Mouse (Mus musculus) liver, embryonic 16.5 days (tissue): Measurements from ENCODE around the gene Tgfbr3. TPM values are rescaled to one million over a fixed set of nuclear protein-coding genes. Genes with fewer than 3 reads are reported as not detected.

Experiments
- ATAC-seq: fragments of 200-750 bp; cut with Nextera tagmentation; 2 replicates; pipeline ENCODE4 v1.8.0; 2017; ENCODE audit warnings: low read depth, mild to moderate bottlenecking, moderate number of reproducible peaks, moderate library complexity
- H3K27ac ChIP-seq: fragments of 300-500 bp; sonication (generic); 2 replicates; pipeline ENCODE4 v1.5.1; 2014; ENCODE audit warnings: mild to moderate bottlenecking, low read length
- H3K27me3 ChIP-seq: fragments of 300-500 bp; sonication (generic); 2 replicates; pipeline ENCODE4 v1.6.1; 2014; ENCODE audit warnings: low read depth, low read length, mixed read lengths; ENCODE audit not compliant: control insufficient read depth, insufficient read depth
- H3K36me3 ChIP-seq: fragments of 300-500 bp; sonication (generic); 2 replicates; pipeline ENCODE4 v1.6.1; 2014; ENCODE audit warnings: mild to moderate bottlenecking; ENCODE audit not compliant: control insufficient read depth, insufficient read depth
- H3K4me1 ChIP-seq: fragments of 300-500 bp; sonication (generic); 2 replicates; pipeline ENCODE4 v1.6.1; 2014; ENCODE audit warnings: low read depth, low read length, mixed read lengths; ENCODE audit not compliant: control insufficient read depth
- H3K4me2 ChIP-seq: fragments of 300-500 bp; sonication (generic); 2 replicates; pipeline ENCODE4 v1.6.1; 2014; ENCODE audit warnings: low read depth, low read length, mixed read lengths
- H3K4me3 ChIP-seq: fragments of 300-500 bp; sonication (generic); 2 replicates; pipeline ENCODE4 v1.5.1; 2014; ENCODE audit warnings: low read depth, mild to moderate bottlenecking, low read length
- H3K9ac ChIP-seq: fragments of 300-500 bp; sonication (generic); 2 replicates; pipeline ENCODE4 v1.6.1; 2014; ENCODE audit warnings: low read depth, low read length
- H3K9me3 ChIP-seq: fragments of 300-500 bp; sonication (generic); replicated peaks from 2 replicates; pipeline ENCODE4 v1.6.1; 2016; ENCODE audit warnings: low read length; ENCODE audit not compliant: control insufficient read depth
- WGBS: fragments of 180-500 bp; shearing (Covaris S2); extraction: QIAGEN DNeasy Blood & Tissue Kit; methylation state at CpG from one replicate; pipeline ENCODE4 v1.1.7; 2014; ENCODE audit not compliant: insufficient replicate concordance; 5-methylcytosine and 5-hydroxymethylcytosine counted together
- polyA plus RNA-seq: library from polyadenylated mRNA; unstranded; fragments of >200 nt; fragmentation: Nextera tagmentation; extraction: Ambion mirVana; gene quantifications from 2 replicates; pipeline ENCODE4 v1.2.1, GENCODE M21; 2015

The Tgfbr3 gene
- polyA plus RNA-seq, 1 experiment from 2014 or later, result 6.8 TPM

DNA sequence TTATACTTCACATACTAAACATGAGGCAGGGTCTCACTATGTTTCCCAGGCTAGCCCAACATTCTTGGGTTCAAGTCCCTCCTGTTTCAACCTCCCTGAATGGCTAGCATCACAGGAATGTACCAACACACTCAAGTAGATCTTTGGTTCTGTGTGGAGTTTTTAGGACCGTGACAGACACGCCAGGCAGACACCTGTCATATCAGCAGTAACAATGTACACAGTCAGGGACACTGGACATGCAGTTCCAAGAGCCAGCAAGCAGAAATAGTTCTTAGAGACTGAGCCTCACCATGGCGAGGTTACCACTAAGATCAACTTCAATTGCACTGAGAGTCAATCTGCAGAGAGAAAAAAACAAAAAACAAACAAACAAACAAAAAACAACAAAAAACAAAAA, 22.9 kb downstream of the Tgfbr3 start:
- H3K9ac ChIP-seq, result no peak overlapping the region
- 51% methylated on average over 3 of the region's 3 CpGs for WGBS
- no peak for ATAC-seq
- no peaks in the 10 kb centered on the region for H3K36me3 ChIP-seq
- H3K4me1 ChIP-seq, result peaks cover 7% of the 10 kb centered on the region
- H3K9me3 ChIP-seq, result no peaks in the 10 kb centered on the region
- H3K27me3 ChIP-seq, result no peaks in the 10 kb centered on the region
- no peak overlapping the region for H3K4me3 ChIP-seq
- no peak overlapping the region for H3K27ac ChIP-seq
- no peak overlapping the region for H3K4me2 ChIP-seq

GRCm38 (mm10) chr5:107264426-107265360, 24.7 kb downstream of the Tgfbr3 start:
- no peaks in the 10 kb centered on the region for H3K36me3 ChIP-seq
- WGBS, result 53% methylated on average over 16 of the region's 16 CpGs
- no peak overlapping the region for H3K4me2 ChIP-seq
- H3K4me1 ChIP-seq, result peaks cover 4% of the 10 kb centered on the region
- no peak overlapping the region for H3K4me3 ChIP-seq
- no peaks in the 10 kb centered on the region for H3K9me3 ChIP-seq
- no peak overlapping the region for H3K9ac ChIP-seq
- no peak for ATAC-seq
- no peak overlapping the region for H3K27ac ChIP-seq
- H3K27me3 ChIP-seq, result no peaks in the 10 kb centered on the region

GRCm38 (mm10) chr5:107263836-107264235, 25.6 kb downstream of the Tgfbr3 start:
- Histone ChIP-seq H3K4me2 (no peak overlapping the region), H3K27ac (no peak overlapping the region), H3K27me3 (no peaks in the 10 kb centered on the region), H3K4me1 (peaks cover 9% of the 10 kb centered on the region), H3K4me3 (no peak overlapping the region), H3K9me3 (no peaks in the 10 kb centered on the region), H3K36me3 (no peaks in the 10 kb centered on the region), H3K9ac (no peak overlapping the region)
- ATAC-seq, result no peak
- 77% methylated on average over 3 of the region's 3 CpGs for WGBS

- ATAC-seq, result no peak
- H3K9me3 ChIP-seq, result no peaks in the 10 kb centered on the region
- H3K9ac ChIP-seq, result no peak overlapping the region
- H3K4me3 ChIP-seq, result no peak overlapping the region
- peaks cover 9% of the 10 kb centered on the region for H3K4me1 ChIP-seq
- H3K4me2 ChIP-seq, result no peak overlapping the region
- no peaks in the 10 kb centered on the region for H3K27me3 ChIP-seq
- no peaks in the 10 kb centered on the region for H3K36me3 ChIP-seq
- 79% methylated on average over 6 of the region's 6 CpGs for WGBS
- no peak overlapping the region for H3K27ac ChIP-seq
Observed at GRCm38 (mm10) chr5:107261930-107262329, 27.5 kb downstream of the Tgfbr3 start.

- Histone ChIP-seq H3K4me1 (peaks cover 9% of the 10 kb centered on the region), H3K9me3 (no peaks in the 10 kb centered on the region), H3K4me2 (no peak overlapping the region), H3K36me3 (no peaks in the 10 kb centered on the region), H3K9ac (no peak overlapping the region), H3K27me3 (no peaks in the 10 kb centered on the region), H3K4me3 (no peak overlapping the region), H3K27ac (no peak overlapping the region)
- ATAC-seq, result no peak
- WGBS, result 57% methylated on average over 10 of the region's 10 CpGs
Observed at GRCm38 (mm10) chr5:107260708-107261495, 28.5 kb downstream of the Tgfbr3 start.

GRCm38 (mm10) chr5:107259487-107260040, 29.9 kb downstream of the Tgfbr3 start:
- 23% methylated on average over 4 of the region's 4 CpGs for WGBS
- Histone ChIP-seq H3K4me1 (peaks cover 9% of the 10 kb centered on the region), H3K36me3 (no peaks in the 10 kb centered on the region), H3K27ac (no peak overlapping the region), H3K27me3 (no peaks in the 10 kb centered on the region), H3K9ac (no peak overlapping the region), H3K9me3 (no peaks in the 10 kb centered on the region), H3K4me3 (no peak overlapping the region), H3K4me2 (peak overlapping the region; percentile 24; the same call in 1 of the 2 replicates)
- peak; percentile 84 for ATAC-seq

GRCm38 (mm10) chr5:107253395-107253794, 36.0 kb downstream of the Tgfbr3 start:
- H3K4me1 ChIP-seq, result peaks cover 26% of the 10 kb centered on the region
- H3K9ac ChIP-seq, result no peak overlapping the region
- H3K4me2 ChIP-seq, result no peak overlapping the region
- H3K4me3 ChIP-seq, result no peak overlapping the region
- WGBS, result 66% methylated on average over 3 of the region's 3 CpGs
- H3K36me3 ChIP-seq, result no peaks in the 10 kb centered on the region
- ATAC-seq, result no peak
- no peak overlapping the region for H3K27ac ChIP-seq
- H3K9me3 ChIP-seq, result no peaks in the 10 kb centered on the region
- H3K27me3 ChIP-seq, result no peaks in the 10 kb centered on the region

- 21% methylated on average over 1 of the region's 1 CpGs for WGBS
- H3K4me1 ChIP-seq, result peaks cover 26% of the 10 kb centered on the region
- H3K4me2 ChIP-seq, result no peak overlapping the region
- no peaks in the 10 kb centered on the region for H3K36me3 ChIP-seq
- H3K27ac ChIP-seq, result no peak overlapping the region
- H3K9ac ChIP-seq, result no peak overlapping the region
- no peaks in the 10 kb centered on the region for H3K9me3 ChIP-seq
- no peak overlapping the region for H3K4me3 ChIP-seq
- peak; percentile 63 for ATAC-seq
- H3K27me3 ChIP-seq, result no peaks in the 10 kb centered on the region
Observed at GRCm38 (mm10) chr5:107252435-107252834, 37.0 kb downstream of the Tgfbr3 start.
